Mouse (Mus musculus): ENCODE measurements around the gene Oas1f.
"Not testable (repeated sequence)": the region's sequence is repeated elsewhere in the genome, so short reads cannot be mapped to it uniquely, and the experiment has no call there.

Gene Oas1f

DNA sequence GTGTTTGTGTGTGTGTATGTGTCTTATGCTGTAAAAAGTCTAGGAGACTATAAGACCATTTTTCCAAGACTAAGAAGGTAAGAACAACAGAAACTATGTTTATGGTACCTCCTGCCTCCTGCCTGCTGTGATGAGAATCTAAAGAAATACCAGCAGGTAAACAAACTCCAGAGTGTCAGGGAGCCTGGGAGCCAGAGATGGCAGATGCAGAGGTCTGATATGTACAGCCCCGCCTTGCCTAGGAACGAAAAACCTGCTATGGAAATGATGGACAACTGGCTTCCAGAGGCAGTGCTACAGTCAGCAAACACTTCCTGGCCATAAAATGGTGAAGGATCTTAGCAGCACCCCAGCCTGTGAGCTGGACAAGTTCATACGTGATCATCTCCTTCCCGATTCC lies at the start of gene Oas1f:
Gene Oas1f (plus strand): TSS at position 301 of the 400 bp plus-strand sequence.
- no peak for DNase-seq

DNA sequence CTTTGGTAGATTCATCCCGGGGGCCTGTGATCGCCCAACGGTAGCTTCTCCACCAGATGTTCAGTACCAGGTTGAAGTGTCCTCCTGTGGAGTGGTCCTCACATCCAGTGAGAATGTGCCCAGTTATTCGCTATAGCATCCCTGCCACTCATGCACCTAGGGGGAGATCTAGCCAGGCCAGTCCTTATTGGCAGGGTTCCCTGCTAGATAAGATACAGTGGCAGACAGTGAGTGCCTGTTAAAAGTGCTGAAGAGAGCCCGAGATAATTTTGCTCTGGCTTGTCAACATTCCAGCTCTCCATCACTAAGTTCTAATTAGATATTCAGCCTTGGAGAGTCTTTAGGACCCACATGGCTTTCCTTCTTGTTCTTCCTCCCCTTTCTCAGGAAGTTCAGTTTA lies 49.0 kb upstream of the Oas1f start:
- not testable (repeated sequence) for DNase-seq

DNA sequence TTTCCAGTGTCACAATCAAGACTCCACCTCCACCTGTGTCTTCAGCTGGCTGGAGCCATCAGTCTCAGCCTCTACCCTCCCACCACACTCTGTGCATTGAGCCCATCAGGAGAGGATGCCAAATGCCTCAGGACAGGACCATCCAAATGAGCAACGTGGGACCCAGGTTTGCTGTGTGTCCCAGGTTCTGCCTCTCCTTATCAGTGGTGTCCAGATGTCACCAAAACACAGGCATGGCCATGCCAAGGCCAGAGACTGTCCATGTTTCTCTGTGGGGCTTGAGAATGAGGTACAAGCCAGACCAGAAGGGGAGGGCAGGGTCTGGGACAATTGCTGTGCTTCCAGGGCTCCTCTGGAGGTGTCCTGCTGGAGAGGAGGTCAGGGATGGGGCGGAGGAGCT lies 48.2 kb upstream of the Oas1f start:
- DNase-seq = not testable (repeated sequence)

DNA sequence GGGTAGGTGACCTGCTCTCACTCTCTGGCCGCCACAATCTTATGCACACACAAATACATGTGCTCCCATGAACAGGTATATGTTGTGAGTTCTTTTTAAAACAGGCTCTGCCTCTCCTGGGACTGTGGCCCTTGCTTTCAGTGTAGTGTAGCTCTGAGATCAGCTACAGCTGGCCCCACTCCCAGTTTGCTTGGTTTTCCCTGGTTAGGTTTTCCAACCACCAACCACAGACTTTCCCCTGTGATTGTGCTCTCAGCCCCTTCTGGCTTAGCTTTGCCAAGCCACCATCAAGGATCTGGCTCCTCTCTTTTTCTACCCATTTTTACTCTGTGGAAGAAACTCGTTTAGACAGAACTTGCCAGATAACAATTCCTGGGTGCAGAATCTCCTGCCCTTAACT lies 43.6 kb upstream of the Oas1f start:
- DNase-seq = no peak

DNA sequence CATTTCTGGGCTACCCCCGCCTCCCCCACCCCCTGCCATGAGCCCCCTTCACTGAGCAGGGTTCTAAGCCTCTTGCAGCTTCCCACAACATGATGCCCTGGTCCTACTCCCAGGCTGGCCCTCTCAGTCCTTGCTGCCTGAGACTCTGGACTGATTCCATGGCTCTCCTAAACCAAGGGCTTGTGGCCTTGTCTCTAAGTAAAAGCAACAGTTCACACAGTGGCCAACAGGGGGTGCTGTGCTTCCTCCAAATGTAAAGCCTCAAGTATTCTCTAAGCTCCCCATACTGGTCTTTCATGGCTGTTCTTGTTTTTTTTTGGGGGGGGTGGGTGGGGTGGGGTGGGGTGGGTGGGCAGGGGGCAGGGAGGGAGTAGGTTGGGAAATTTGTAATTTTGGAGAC lies 40.7 kb upstream of the Oas1f start:
- DNase-seq = peak; percentile 82

DNA sequence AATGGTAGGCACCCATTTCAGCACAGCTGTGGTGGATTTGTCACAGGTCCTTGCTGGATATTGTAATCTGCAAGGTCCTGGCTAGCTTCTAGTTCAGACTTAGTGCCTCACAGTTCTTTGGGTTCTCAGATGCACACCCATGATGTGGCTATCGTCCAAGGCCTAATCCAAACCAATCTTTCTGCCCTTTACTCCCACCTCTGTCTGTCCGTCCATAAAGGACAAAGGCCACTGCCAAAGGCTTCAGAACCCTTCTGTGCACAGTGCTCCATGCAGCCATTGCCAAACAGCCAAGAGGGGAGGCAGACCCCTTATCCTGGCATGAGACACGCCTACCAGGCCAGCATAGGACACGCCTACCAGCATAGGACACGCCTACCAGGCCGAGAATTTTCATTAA lies 38.0 kb upstream of the Oas1f start:
- DNase-seq = no peak

DNA sequence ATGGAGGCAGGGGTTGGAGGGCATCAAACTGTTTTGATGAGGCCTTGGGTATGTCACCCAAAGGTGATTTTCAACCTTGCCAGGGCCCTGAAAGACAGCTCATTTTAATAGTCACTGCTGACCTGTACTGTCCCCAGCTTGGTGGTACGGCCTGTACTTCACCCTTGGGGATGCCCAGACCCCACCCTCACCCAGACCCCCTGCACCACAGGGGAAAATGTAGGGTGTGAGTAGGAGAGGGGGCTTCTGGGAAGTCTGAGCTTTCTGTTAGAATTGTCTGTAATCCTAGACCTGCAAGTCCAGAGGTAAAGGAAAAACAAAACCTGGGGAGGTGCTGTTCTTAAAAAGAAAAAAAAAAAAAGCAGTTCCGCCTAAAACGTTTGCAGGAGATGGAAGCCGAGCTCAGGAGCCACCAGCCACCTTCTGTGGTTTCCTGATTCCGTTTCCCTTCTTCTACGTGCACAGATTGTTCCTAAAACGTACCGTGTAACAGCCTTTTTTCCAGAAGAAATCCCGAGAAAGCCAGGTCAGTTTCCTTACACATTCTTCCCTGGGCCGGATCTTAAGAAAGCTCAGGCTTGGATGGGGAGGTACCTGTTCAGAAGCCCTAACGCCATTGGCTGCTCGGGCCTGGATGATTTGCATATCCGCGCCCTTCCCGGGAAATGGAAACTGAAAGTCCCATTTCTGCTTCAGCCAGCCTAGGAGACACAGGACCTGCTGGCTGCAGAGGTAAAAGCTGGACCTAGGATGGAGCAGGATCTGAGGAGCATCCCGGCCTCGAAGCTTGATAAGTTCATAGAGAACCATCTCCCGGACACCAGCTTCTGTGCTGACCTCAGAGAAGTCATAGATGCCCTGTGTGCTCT lies 35.0 kb upstream of the Oas1f start, which contains the start of gene Oas1c:
Gene Oas1c (minus strand): TSS at position 564 of the 869 bp plus-strand sequence.
- peak; percentile 79 for DNase-seq

DNA sequence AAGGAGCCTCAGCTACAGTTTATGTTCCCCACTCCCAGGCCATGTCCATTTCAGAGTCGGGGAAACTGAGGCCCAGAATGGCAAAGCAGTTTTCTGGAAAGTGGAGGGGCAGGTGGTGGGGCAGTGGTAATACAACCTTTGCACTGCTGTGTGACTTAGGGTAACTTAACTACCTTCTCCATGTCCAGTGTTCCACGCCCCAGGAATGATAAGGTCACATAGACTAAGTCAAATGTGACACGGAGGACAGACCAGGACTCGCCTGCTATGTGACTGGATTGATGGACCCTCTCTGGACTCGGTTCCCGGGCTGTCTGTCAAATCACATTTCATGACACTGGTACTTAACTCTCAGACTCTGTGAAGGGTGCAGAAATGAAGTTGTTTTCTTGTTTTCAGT lies 34.1 kb upstream of the Oas1f start:
- no peak for DNase-seq

DNA sequence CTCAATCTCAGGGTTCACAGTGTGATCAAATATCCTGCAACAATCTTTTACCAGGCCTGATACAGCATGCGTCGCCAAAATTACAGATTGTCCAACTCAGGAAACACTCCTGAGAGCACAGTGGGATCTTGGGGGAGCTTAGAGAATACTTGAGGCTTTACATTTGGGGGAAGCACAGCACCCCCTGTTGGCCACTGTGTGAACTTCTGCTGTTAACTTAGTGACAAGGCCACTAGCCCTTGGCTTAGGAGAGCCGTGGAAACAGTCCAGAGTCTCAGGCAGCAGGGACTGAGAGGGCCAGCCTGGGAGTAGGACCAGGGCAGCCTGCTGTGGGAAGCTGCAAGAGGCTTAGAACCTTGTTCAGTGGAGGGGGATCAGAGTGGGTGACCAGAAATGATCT lies 31.2 kb upstream of the Oas1f start:
- DNase-seq = peak; percentile 70

DNA sequence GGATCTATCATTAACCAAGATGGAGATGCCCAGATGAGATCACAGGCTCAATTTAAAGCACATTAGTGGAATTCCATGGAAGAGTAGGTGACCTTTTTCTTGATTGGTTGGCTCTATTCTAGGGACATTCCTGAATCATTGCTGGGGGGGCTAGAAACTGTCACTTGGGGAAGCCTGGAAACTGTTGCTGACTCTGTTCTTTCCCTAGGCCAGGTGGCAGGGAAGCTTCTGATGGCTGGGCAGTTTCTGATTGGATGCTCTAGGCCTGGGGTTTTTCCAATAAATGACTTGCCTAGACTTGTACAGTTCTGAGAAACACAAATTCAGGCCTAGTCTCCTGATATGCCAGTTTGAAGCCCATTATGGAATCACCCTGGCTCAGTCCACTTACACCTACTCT lies 28.2 kb upstream of the Oas1f start:
- DNase-seq = no peak

DNA sequence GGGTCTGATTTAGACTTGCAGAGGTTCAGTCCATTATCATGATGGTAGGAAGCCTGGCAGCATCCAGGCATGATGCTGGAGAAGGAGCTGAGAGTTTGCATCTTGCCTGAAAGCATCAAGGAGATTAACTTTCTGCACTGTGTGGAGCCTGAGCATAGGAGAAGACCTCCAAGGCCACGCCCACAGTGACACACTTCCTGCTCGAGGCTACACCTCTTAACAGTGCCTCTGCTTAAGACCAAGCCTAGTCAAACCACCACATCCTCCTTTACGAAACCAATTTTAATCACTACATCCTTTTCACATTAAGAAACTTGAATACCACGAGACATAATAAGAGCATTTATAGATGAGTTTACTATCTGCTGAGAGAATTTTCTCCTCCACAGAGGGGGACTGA lies 16.1 kb upstream of the Oas1f start:
- peak; percentile 53 for DNase-seq

DNA sequence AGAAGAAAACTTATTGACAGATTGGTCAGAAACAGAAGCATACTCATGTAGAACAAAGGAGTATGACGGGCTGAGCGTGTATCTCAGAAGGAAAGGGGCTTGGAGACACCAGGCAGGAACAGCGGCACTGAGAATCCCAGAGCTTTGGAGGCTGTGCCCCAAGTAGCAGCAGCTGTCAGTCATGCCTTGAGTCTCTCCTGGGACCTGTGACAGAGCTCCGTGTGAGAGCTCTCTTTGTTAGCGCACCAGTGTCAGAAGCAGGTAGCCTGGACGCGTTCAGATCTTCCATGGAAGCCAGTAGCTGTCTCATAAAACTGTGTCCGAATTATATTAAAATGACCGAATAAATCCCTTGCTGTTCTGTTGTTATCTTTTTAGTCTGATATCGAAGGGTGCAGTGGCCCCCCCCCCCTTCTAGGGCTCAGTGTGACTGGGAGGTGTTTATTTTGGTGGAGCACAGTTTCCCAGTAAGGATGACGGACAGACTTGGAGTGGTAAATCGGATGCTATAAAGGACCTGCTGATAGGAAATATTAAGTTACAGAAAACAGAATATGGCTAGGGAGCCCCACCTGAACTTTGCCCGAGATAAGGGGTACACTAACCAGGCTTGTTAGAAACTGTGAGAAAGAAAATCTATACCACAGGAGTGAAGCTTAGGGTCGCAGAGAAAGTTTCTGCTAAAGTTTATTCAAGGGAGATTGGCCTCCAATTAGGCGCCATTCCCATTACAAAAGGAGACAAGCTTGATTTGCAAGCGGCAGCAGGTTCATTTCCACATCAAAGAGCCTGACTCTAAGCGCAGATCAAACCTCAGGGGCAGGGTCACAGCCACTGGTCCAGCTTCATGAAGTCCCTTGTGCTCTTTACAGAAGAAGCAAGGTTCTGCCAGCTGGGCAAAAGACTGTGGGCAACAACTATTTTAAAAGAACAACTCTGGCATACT lies 13.6 kb upstream of the Oas1f start:
- no peak for DNase-seq

DNA sequence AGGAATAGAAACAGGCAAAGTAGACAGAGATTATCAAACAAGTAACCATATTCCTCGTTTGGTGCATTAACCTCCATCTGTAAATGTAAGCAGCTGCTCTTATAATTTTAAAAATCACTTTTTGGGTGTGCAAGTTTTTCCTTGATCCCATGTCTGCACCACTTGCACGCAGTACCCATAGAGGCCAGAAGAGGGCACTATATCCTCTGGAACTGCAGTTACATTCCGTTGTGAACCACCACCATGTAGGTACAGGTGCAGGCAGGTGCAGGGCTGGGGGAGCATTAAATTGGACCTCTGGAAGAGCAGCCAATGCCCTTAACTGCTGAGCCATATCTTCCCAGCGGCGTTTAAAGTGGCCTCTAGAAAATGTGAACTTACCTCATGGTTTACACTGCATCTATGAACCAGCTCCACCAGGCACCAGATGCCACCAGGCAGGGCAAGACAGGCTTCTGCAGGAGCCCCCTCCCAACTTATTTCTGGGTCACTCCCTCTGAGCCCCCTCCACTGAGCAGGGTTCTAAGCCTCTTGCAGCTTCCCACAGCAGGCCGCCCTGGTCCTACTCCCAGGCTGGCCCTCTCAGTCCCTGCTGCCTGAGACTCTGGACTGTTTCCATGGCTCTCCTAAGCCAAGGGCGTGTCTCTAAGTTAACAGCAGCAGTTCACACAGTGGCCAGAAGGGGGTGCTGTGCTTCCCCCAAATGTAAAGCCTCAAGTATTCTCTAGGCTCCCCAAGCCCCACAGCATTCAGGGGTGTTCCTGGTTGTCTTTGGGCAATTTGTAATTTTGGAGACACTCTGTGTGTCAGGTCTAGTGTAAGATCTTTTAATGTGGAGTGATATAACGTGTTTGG lies 10.2 kb upstream of the Oas1f start:
- DNase-seq = peak; percentile 80

DNA sequence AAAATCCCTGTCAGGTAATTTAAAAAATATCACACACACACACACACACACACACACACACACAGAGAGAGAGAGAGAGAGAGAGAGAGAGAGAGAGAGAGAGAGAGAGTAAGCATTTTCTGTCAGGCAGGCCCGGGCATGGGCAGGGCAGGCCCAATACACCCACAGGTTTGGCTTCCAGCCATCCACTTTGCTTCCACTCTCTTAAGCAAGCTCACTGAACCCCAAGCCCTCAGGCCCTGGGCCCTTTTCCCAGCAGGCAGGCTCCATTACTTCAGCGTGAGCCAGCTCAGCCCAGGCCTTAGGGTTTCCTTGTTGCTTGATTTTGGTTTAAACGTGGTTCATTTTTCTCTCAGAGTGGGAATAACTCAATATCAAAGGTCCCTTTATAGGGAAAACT lies 2.5 kb upstream of the Oas1f start:
- no peak for DNase-seq

DNA sequence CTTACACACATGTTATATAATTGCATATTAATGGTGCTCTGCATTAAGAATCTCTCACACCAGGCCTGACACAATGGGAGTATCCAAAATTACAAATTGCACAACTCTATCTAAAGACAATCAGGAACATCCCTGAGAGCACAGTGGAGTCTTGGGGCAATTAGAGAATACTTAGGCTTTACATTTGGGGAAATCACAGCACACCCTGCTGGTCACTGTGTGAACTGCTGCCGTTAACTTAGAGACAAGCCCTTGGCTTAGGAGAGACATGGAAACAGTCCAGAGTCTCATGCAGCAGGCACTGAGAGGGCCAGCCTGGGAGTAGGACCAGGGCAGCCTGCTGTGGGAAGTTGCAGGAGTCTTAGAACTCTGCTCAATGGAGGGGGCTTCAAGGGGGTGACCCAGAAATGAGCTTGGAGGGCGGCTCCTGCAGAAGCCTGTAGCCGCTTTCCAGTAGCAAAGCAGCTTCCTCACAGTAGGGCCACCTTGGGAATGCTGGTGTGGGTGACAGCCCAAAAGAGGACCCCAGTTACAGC lies 2.5 kb downstream of the Oas1f start:
- DNase-seq = peak; percentile 68

DNA sequence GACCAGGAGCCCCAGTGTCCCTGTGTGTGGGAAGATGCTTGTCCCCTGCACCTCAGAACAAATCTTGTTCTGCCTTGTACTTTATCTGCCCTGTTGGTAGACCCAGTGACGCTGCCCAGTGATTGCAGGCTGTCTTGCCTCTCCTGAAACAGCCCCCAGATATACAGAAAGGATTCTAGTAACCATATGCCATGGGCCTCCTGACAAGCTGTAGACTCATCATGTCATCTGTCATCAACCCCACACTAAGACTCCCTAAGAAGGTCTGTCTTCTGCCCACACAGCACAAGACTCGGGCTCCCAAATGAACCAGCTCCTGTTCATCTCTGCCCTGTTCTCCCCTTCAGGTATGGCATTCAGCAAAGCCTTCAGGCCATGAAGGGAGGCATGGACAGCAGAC lies 12.1 kb downstream of the Oas1f start:
- DNase-seq = no peak

DNA sequence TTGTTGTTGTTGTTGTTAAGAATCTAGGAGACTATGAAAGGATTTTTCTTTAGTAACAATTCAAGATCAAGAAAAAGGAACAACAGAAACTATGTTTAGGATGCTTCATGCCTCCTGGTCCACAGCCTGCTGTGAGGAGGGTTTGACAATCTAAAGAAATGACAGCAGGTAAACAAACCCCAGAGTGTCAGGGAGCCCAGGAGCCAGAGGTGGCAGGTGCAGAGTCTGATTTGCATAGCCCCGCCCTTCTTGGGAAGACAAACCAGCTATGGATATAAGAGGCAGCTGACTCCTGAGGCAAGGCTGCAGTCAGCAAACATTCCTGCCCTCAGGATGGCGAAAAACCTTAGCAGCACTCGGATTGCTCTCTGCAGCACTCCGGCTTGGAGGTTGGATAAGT lies 14.0 kb downstream of the Oas1f start, which contains the start of gene Oas1h:
Gene Oas1h (plus strand): TSS at position 301 of the 400 bp plus-strand sequence.
- DNase-seq = no peak

DNA sequence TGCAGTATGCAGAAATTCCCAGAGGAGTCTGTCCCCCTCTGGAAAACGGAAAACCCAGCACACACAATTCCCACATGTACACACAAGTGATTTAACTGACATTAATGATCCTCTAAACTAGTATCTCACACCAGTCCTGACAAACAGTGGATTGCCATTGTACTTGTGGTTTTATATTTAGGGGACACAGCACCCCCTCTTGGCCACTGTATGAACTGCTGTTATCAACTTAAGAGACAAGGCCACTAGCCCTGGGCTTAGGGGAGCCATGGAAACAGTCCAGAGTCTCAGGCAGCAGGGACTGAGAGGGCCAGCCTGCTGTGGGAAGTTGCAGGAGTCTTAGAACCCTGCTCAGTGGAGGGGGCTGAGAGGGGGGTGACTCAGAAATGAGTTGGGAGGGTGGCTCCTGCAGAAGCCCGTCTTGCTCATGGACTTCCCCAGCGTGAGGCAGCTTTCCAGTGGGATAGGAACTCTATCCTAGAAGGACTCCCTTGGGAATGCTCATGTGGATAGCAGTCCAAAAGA lies 18.2 kb downstream of the Oas1f start:
- peak; percentile 50 for DNase-seq

DNA sequence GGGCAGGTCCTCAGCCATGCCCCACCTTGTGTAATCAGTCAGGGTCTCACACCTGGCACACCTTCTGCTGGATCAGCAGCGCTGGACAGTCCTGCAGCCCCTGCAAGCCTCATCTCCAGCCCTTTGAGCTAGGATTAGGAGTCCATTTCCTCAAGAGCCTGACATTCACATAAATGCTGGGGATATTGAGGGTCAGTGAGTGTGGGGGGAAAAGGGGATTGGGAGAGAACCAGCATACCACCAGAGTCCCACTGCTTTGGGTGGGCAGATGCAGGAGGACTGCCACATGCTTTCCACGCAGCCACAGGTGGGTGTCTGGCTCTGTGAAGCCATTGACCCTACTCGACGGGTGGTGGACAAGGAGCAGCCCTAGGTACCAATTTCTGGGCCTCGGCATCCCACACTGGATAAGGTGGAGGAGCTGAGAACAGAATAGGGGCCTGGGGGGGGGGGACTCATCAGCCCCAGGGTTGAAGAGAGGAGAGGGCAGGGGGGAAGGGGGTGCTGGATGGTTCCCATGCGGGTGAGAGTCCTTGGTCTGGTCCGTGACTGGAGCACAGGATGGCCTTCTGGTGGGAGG lies 22.4 kb downstream of the Oas1f start:
- DNase-seq = no peak

DNA sequence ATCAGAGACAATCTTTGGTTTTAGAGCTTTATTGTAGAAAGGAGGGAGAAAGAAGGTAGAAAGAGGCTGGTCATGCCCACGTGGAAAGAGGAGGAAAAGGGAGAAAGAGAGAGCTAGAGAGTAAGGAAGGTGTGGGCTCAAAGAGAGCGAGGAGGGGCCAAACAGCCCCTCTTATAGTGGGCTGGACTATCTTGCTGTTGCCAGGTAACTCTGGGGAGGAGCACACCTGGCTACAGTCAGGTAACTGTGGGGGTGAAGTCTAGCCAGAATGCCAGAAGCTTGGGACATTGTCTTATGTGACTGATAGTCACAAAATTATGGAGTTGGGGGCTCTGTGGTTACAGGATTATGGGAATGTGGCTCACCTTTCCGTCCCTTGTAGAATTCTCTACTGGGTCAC lies 22.9 kb downstream of the Oas1f start:
- DNase-seq = no peak

DNA sequence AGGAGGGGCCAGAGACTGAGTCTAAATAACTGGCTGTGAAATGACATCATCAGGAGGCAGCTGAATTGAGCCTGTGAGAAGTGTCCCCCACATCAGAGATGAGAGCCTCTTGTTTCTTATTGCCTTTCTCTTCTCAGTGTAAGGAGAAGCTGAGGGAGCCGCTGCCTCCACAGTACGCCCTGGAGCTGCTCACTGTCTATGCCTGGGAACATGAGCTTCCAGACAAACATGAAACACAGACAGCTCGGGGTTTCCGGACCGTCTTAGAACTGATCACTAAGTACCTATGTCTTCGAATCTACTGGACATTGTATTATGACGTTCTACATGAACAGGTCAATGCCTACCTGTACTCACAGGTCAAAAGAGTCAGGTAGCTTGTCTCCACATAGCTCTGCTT lies 23.6 kb downstream of the Oas1f start:
- no peak for DNase-seq

DNA sequence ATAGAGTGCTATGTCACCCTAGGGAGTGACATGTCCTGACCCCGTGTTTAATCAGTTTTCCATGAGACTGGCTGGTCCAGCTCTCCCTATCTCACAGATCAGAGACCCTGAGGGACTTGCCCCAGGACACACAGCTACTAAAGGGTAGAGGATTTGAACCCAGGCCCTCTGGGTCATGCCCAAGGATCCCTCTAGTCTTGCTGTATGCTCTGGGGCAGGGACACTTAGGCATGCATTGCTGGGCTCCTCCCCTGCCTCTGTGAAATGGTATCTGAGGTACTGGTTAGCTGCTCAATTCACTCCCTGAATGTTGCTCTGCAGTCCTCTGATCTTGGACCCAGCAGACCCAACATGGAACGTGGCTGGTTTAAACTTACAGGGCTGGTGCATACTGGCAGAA lies 24.3 kb downstream of the Oas1f start:
- DNase-seq = no peak

Measured in thymus, postnatal 4 days (tissue).